Mouse (Mus musculus): ENCODE measurements around the gene Large1. TPM values are rescaled to one million over a fixed set of nuclear protein-coding genes. Genes with fewer than 3 reads are reported as not detected.
A peak's percentile ranks its signal among the peaks of the same experiment; 100 is the strongest.

Gene Large1
- polyA plus RNA-seq, 1 experiment from 2014 or later, result 8.7 TPM

- Histone ChIP-seq H3K27ac (ENCODE audit: low read depth, low read length) (peak overlapping the region; percentile 76), H3K4me2 (peak overlapping the region; percentile 25; the same call in 1 of the 2 replicates), H3K27me3 (ENCODE audit: control insufficient read depth, insufficient read depth, low read length) (no peaks in the 10 kb centered on the region), H3K9ac (ENCODE audit: low read depth, low read length) (no peak overlapping the region), H3K36me3 (ENCODE audit: control insufficient read depth, insufficient read depth, low read length) (no peaks in the 10 kb centered on the region), H3K9me3 (replicated peaks; ENCODE audit: control insufficient read depth, low read length) (no peaks in the 10 kb centered on the region), H3K4me3 (ENCODE audit: low read depth, low read length) (no peak overlapping the region), H3K4me1 (ENCODE audit: control insufficient read depth, insufficient read depth, low read length) (peaks cover 11% of the 10 kb centered on the region)
- WGBS (ENCODE audit: insufficient replicate concordance), result 52% methylated on average over 8 of the region's 8 CpGs
- 0 out of 2 replicates have a peak, but pooled peaks have one; percentile 39 for ATAC-seq (replicated peaks; ENCODE audit: insufficient number of reproducible peaks, low FRiP score, low TSS enrichment)
These were observed 40.4 kb downstream of the Large1 start for GRCm38 (mm10) chr8:73312714-73313607.

DNA sequence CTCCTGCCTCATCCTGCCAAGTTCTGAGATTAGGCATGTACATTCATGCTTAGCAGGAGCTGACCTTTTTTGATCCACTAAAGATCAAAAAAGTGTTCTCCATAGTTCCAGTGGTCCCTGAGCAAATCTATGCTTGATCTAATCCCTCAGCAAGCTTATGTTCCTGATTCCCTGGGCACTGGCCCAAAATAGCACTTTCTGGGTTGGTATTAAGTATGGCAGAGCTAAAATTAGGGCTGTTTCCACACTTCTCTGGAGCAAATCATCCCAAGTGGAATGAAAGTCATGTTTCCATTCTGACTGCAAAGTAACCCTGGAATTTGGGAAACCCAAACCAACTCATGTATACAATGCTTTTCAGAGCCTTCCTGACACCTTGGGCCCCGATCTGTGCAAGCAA is 42.9 kb downstream of the Large1 start:
- Histone ChIP-seq H3K36me3 (ENCODE audit: control insufficient read depth, insufficient read depth, low read length) (no peaks in the 10 kb centered on the region), H3K4me3 (ENCODE audit: low read depth, low read length) (no peak overlapping the region), H3K9me3 (replicated peaks; ENCODE audit: control insufficient read depth, low read length) (no peaks in the 10 kb centered on the region), H3K27me3 (ENCODE audit: control insufficient read depth, insufficient read depth, low read length) (no peaks in the 10 kb centered on the region), H3K27ac (ENCODE audit: low read depth, low read length) (no peak overlapping the region), H3K9ac (ENCODE audit: low read depth, low read length) (no peak overlapping the region), H3K4me1 (ENCODE audit: control insufficient read depth, insufficient read depth, low read length) (peaks cover 11% of the 10 kb centered on the region), H3K4me2 (no peak overlapping the region)
- no peak for ATAC-seq (replicated peaks; ENCODE audit: insufficient number of reproducible peaks, low FRiP score, low TSS enrichment)
- WGBS (ENCODE audit: insufficient replicate concordance), result 87% methylated on average over 1 of the region's 1 CpGs

- Histone ChIP-seq H3K27me3 (ENCODE audit: control insufficient read depth, insufficient read depth, low read length) (no peaks in the 10 kb centered on the region), H3K4me1 (ENCODE audit: control insufficient read depth, insufficient read depth, low read length) (peaks cover 11% of the 10 kb centered on the region), H3K9me3 (replicated peaks; ENCODE audit: control insufficient read depth, low read length) (no peaks in the 10 kb centered on the region), H3K27ac (ENCODE audit: low read depth, low read length) (no peak overlapping the region), H3K9ac (ENCODE audit: low read depth, low read length) (no peak overlapping the region), H3K36me3 (ENCODE audit: control insufficient read depth, insufficient read depth, low read length) (no peaks in the 10 kb centered on the region), H3K4me3 (ENCODE audit: low read depth, low read length) (no peak overlapping the region), H3K4me2 (no peak overlapping the region)
- ATAC-seq (replicated peaks; ENCODE audit: insufficient number of reproducible peaks, low FRiP score, low TSS enrichment), result no peak
These were observed 43.3 kb downstream of the Large1 start for GRCm38 (mm10) chr8:73310036-73310435.

DNA sequence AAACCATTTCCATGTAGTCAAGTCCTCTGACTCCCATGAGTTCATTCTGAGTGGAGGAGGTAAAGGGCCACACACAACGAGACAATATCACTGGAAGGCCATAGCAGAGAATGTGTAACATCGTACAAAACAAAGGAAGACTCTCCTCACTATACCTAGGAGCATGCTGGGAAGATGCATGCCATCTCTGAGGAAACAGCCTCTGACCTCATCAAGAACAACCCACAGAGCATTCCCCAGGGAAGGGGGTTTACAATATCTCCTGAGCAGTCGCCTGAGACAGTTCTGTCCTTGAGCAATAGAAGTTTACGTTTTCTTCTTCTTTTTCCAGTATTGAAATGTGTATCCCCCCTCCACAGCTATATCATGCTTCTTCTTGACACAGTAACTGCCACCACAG is 49.4 kb downstream of the Large1 start:
- WGBS (ENCODE audit: insufficient replicate concordance), result 71% methylated on average over 4 of the region's 4 CpGs
- Histone ChIP-seq H3K4me2 (no peak overlapping the region), H3K4me1 (ENCODE audit: control insufficient read depth, insufficient read depth, low read length) (0 out of 2 replicates have a peak, but pooled peaks cover 2% of the 10 kb centered on the region), H3K9me3 (replicated peaks; ENCODE audit: control insufficient read depth, low read length) (no peaks in the 10 kb centered on the region), H3K9ac (ENCODE audit: low read depth, low read length) (no peak overlapping the region), H3K27ac (ENCODE audit: low read depth, low read length) (no peak overlapping the region), H3K4me3 (ENCODE audit: low read depth, low read length) (no peak overlapping the region), H3K36me3 (ENCODE audit: control insufficient read depth, insufficient read depth, low read length) (no peaks in the 10 kb centered on the region), H3K27me3 (ENCODE audit: control insufficient read depth, insufficient read depth, low read length) (no peaks in the 10 kb centered on the region)
- ATAC-seq (replicated peaks; ENCODE audit: insufficient number of reproducible peaks, low FRiP score, low TSS enrichment), result no peak

DNA sequence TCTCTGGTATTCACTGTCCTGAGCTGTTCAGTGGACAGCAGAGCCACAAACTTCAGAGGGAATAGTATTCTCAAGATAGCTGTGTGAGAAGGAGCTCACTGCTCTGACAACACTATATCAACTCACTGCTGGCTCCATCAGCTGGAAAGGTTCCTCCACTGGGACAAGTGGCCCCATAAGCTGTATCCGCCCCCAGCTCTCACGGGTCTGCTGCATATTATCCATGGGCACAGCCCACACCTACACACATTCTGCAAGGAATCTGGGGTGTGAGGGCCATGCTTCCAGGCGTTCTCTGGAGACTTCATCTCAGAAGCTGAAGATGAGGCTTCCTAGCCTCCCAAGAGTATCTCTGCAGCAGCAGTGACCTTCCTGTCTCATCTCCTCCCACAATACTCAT is 50.4 kb downstream of the Large1 start:
- H3K9ac ChIP-seq (ENCODE audit: low read depth, low read length), result no peak overlapping the region
- 0 out of 2 replicates have a peak, but pooled peaks cover 2% of the 10 kb centered on the region for H3K4me1 ChIP-seq (ENCODE audit: control insufficient read depth, insufficient read depth, low read length)
- no peak overlapping the region for H3K27ac ChIP-seq (ENCODE audit: low read depth, low read length)
- H3K36me3 ChIP-seq (ENCODE audit: control insufficient read depth, insufficient read depth, low read length), result no peaks in the 10 kb centered on the region
- no peaks in the 10 kb centered on the region for H3K9me3 ChIP-seq (replicated peaks; ENCODE audit: control insufficient read depth, low read length)
- H3K27me3 ChIP-seq (ENCODE audit: control insufficient read depth, insufficient read depth, low read length), result no peaks in the 10 kb centered on the region
- H3K4me3 ChIP-seq (ENCODE audit: low read depth, low read length), result no peak overlapping the region
- WGBS (ENCODE audit: insufficient replicate concordance), result 68% methylated on average over 3 of the region's 3 CpGs
- no peak overlapping the region for H3K4me2 ChIP-seq
- ATAC-seq (replicated peaks; ENCODE audit: insufficient number of reproducible peaks, low FRiP score, low TSS enrichment), result no peak

GRCm38 (mm10) chr8:73295531-73295930 is 57.8 kb downstream of the Large1 start:
- Histone ChIP-seq H3K9ac (ENCODE audit: low read depth, low read length) (no peak overlapping the region), H3K4me3 (ENCODE audit: low read depth, low read length) (no peak overlapping the region), H3K27me3 (ENCODE audit: control insufficient read depth, insufficient read depth, low read length) (no peaks in the 10 kb centered on the region), H3K4me1 (ENCODE audit: control insufficient read depth, insufficient read depth, low read length) (peaks cover 5% of the 10 kb centered on the region; the same call in 1 of the 2 replicates), H3K27ac (ENCODE audit: low read depth, low read length) (no peak overlapping the region), H3K36me3 (ENCODE audit: control insufficient read depth, insufficient read depth, low read length) (no peaks in the 10 kb centered on the region), H3K4me2 (no peak overlapping the region), H3K9me3 (replicated peaks; ENCODE audit: control insufficient read depth, low read length) (no peaks in the 10 kb centered on the region)
- no peak for ATAC-seq (replicated peaks; ENCODE audit: insufficient number of reproducible peaks, low FRiP score, low TSS enrichment)

- Histone ChIP-seq H3K4me1 (ENCODE audit: control insufficient read depth, insufficient read depth, low read length) (peaks cover 5% of the 10 kb centered on the region; the same call in 1 of the 2 replicates), H3K9ac (ENCODE audit: low read depth, low read length) (no peak overlapping the region), H3K27me3 (ENCODE audit: control insufficient read depth, insufficient read depth, low read length) (no peaks in the 10 kb centered on the region), H3K36me3 (ENCODE audit: control insufficient read depth, insufficient read depth, low read length) (no peaks in the 10 kb centered on the region), H3K27ac (ENCODE audit: low read depth, low read length) (no peak overlapping the region), H3K4me2 (no peak overlapping the region), H3K9me3 (replicated peaks; ENCODE audit: control insufficient read depth, low read length) (no peaks in the 10 kb centered on the region), H3K4me3 (ENCODE audit: low read depth, low read length) (no peak overlapping the region)
- 75% methylated on average over 2 of the region's 2 CpGs for WGBS (ENCODE audit: insufficient replicate concordance)
- no peak for ATAC-seq (replicated peaks; ENCODE audit: insufficient number of reproducible peaks, low FRiP score, low TSS enrichment)
These were observed 59.7 kb downstream of the Large1 start for GRCm38 (mm10) chr8:73293655-73294054.

DNA sequence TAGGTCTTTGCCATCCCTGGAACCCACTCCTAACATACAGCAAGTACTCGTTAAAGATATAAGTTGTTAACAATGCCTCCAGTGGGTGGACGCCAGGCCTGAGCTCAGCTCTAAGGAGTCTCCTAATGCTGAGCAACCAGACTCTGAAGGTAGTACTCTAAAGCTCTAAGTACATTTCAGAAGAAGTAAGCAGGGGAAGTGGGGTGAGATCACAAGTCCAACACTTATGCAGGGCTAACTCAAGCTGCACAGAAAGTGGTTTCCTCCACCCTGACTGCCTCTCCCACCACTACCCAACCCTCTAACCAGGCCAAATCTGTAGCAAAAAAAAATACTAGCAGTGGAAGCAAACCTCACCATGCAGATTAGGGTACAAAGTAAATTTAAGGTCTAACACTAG is 61.7 kb downstream of the Large1 start:
- H3K36me3 ChIP-seq (ENCODE audit: control insufficient read depth, insufficient read depth, low read length), result no peaks in the 10 kb centered on the region
- no peaks in the 10 kb centered on the region for H3K27me3 ChIP-seq (ENCODE audit: control insufficient read depth, insufficient read depth, low read length)
- WGBS (ENCODE audit: insufficient replicate concordance), result 91% methylated on average over 2 of the region's 2 CpGs
- peaks cover 5% of the 10 kb centered on the region; the same call in 1 of the 2 replicates for H3K4me1 ChIP-seq (ENCODE audit: control insufficient read depth, insufficient read depth, low read length)
- no peak overlapping the region for H3K4me3 ChIP-seq (ENCODE audit: low read depth, low read length)
- no peak for ATAC-seq (replicated peaks; ENCODE audit: insufficient number of reproducible peaks, low FRiP score, low TSS enrichment)
- H3K27ac ChIP-seq (ENCODE audit: low read depth, low read length), result no peak overlapping the region
- no peak overlapping the region for H3K4me2 ChIP-seq
- no peak overlapping the region for H3K9ac ChIP-seq (ENCODE audit: low read depth, low read length)
- H3K9me3 ChIP-seq (replicated peaks; ENCODE audit: control insufficient read depth, low read length), result no peaks in the 10 kb centered on the region

DNA sequence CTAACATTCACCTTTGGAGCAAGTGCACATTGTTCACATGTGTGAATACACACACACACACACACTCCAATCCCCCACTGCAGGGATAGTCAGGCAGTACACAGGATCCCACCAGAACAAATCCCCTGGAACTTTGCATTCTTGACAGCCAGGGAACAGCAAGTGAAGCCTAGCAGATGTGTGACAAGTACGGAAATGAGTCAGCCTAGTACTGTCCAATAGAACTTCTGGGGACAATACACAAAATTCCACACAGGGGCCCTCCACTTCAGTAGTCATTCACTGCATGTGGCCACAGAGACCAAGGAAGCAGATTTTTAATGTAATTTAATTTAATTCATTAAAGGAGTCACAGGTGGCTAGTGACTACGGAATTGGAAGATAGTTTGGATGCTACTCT is 62.7 kb downstream of the Large1 start:
- Histone ChIP-seq H3K27me3 (ENCODE audit: control insufficient read depth, insufficient read depth, low read length) (no peaks in the 10 kb centered on the region), H3K4me1 (ENCODE audit: control insufficient read depth, insufficient read depth, low read length) (peaks cover 5% of the 10 kb centered on the region; the same call in 1 of the 2 replicates), H3K9me3 (replicated peaks; ENCODE audit: control insufficient read depth, low read length) (no peaks in the 10 kb centered on the region), H3K4me3 (ENCODE audit: low read depth, low read length) (no peak overlapping the region), H3K4me2 (no peak overlapping the region), H3K27ac (ENCODE audit: low read depth, low read length) (no peak overlapping the region), H3K9ac (ENCODE audit: low read depth, low read length) (no peak overlapping the region), H3K36me3 (ENCODE audit: control insufficient read depth, insufficient read depth, low read length) (no peaks in the 10 kb centered on the region)
- ATAC-seq (replicated peaks; ENCODE audit: insufficient number of reproducible peaks, low FRiP score, low TSS enrichment), result no peak
- WGBS (ENCODE audit: insufficient replicate concordance), result 81% methylated on average over 2 of the region's 2 CpGs
